Mouse (Mus musculus): ENCODE results near the gene Rxrb. TPM values are rescaled to one million over a fixed set of nuclear protein-coding genes. Genes with fewer than 3 reads are reported as not detected.

Rxrb gene
- total and polyA plus RNA-seq, 3 experiments = 27.0 to 47.7 (median 36.9) TPM

- dilution Hi-C loops (cut with MboI; ENCODE audit: extremely low pct_ligation_motif_present, extremely low pct_unique_long_range_greater_than_20kb, low sequenced_read_pairs) = no loop called here
- Histone ChIP-seq H3K9me3 (replicated peaks; ENCODE audit: low read length) (no peaks in the 10 kb centered on the region), H3K27me3 (replicated peaks) (no peaks in the 10 kb centered on the region), H3K4me3 (replicated peaks in 1 of 3; ENCODE audit: low read depth in 2 of 3, low read length in 2 of 3, poor library complexity in 1 of 3) (no peak overlapping the region), H3K79me2 (replicated peaks; ENCODE audit: control insufficient read depth, extremely low read depth, insufficient read depth, poor library complexity, severe bottlenecking) (peaks cover 1% of the 10 kb centered on the region; the same call in 1 of the 2 replicates), H3K27ac (ENCODE audit: insufficient read depth, low read depth) (no peak overlapping the region), H3K4me1 (ENCODE audit: control insufficient read depth in 1 of 2, insufficient read depth in 2 of 2) (peaks cover 4 to 19% of the 10 kb centered on the region in 2 experiments), H3K9ac (ENCODE audit: insufficient read depth, low read depth) (no peak overlapping the region), H3K4me2 (ENCODE audit: insufficient read depth, low read depth, poor library complexity, severe bottlenecking) (no peak overlapping the region), H3K36me3 (replicated peaks in 1 of 2; ENCODE audit: control insufficient read depth in 1 of 2, insufficient read depth in 1 of 2, low read length in 1 of 2) (peaks cover 34 to 83% of the 10 kb centered on the region in 2 experiments)
- no peak for DNase-seq (ENCODE audit: extremely low read depth)
- in situ Hi-C loops (cut with MboI; ENCODE audit: low pct_ligation_motif_present, low pct_unique_long_range_greater_than_20kb, low sequenced_read_pairs) = no loop called here
- TF ChIP-seq ETS1 (conservative IDR thresholded peaks at IDR 0.05; ENCODE audit: low read depth, low read length) = no peak
- TF ChIP-seq SIN3A (IDR thresholded peaks at IDR 0.05; ENCODE audit: low read length) = no peak
- TF ChIP-seq ZKSCAN1 (IDR thresholded peaks at IDR 0.05; ENCODE audit: borderline replicate concordance, low read depth, low read length) = no peak
- no peak for TF ChIP-seq TCF12 (IDR thresholded peaks at IDR 0.05; ENCODE audit: low read depth, low read length)
- no peak for TF ChIP-seq SMC3 (IDR thresholded peaks at IDR 0.05; ENCODE audit: low read depth, low read length)
- no peak for TF ChIP-seq MYC (IDR thresholded peaks at IDR 0.05; ENCODE audit: low read depth, low read length)
- TF ChIP-seq RAD21 (IDR thresholded peaks at IDR 0.05; ENCODE audit: low read depth, low read length) = no peak
- no peak for TF ChIP-seq ELF1 (IDR thresholded peaks at IDR 0.05; ENCODE audit: low read depth, low read length)
- TF ChIP-seq EP300 (IDR thresholded peaks at IDR 0.05; ENCODE audit: low read length) = no peak
- TF ChIP-seq NRF1 (IDR thresholded peaks at IDR 0.05; ENCODE audit: low read depth, low read length) = no peak
- TF ChIP-seq USF2 (conservative IDR thresholded peaks at IDR 0.05; ENCODE audit: low read depth, low read length) = no peak
- no peak for TF ChIP-seq HCFC1 (IDR thresholded peaks at IDR 0.05; ENCODE audit: low read depth, low read length)
- no peak for TF ChIP-seq CHD2 (IDR thresholded peaks at IDR 0.05; ENCODE audit: low read length)
- TF ChIP-seq CHD1 (IDR thresholded peaks at IDR 0.05; ENCODE audit: low read depth, low read length) = no peak
- TF ChIP-seq E2F4 (IDR thresholded peaks at IDR 0.05; ENCODE audit: insufficient replicate concordance, low read depth, low read length) = no peak
Observed at GRCm38 (mm10) chr17:34038440-34038839, 6.8 kb downstream of the Rxrb start.

GRCm38 (mm10) chr17:34038878-34039561 lies 7.4 kb downstream of the Rxrb start, which contains the start of gene Col11a2:
TSS of gene Col11a2 (plus strand) at chr17:34039437.
- no peak within 1 kb of the TSS for H3K4me3 ChIP-seq (replicated peaks in 1 of 3; ENCODE audit: low read depth in 2 of 3, low read length in 2 of 3, poor library complexity in 1 of 3)
- H3K4me1 ChIP-seq (ENCODE audit: control insufficient read depth in 1 of 2, insufficient read depth in 2 of 2) = peaks cover 3 to 14% of the 10 kb centered on the region in 2 experiments; a peak in 3 of 4 replicates
- no peaks in the 10 kb centered on the region for H3K9me3 ChIP-seq (replicated peaks; ENCODE audit: low read length)
- dilution Hi-C loops (cut with MboI; ENCODE audit: extremely low pct_ligation_motif_present, extremely low pct_unique_long_range_greater_than_20kb, low sequenced_read_pairs) = no loop called here
- in situ Hi-C loops (cut with MboI; ENCODE audit: low pct_ligation_motif_present, low pct_unique_long_range_greater_than_20kb, low sequenced_read_pairs) = no loop called here
- H3K9ac ChIP-seq (ENCODE audit: insufficient read depth, low read depth) = no peak within 1 kb of the TSS
- TF ChIP-seq MAFK (IDR thresholded peaks at IDR 0.05; ENCODE audit: insufficient replicate concordance, low read length) = no peak
- no peak for TF ChIP-seq MEF2A (IDR thresholded peaks at IDR 0.05; ENCODE audit: borderline replicate concordance, low read depth, low read length)
- no peak for TF ChIP-seq MAX (IDR thresholded peaks at IDR 0.05; ENCODE audit: low read length)
- TF ChIP-seq UBTF (IDR thresholded peaks at IDR 0.05; ENCODE audit: low read depth, low read length) = no peak
- H3K4me2 ChIP-seq (ENCODE audit: insufficient read depth, low read depth, poor library complexity, severe bottlenecking) = no peak within 1 kb of the TSS
- DNase-seq (ENCODE audit: extremely low read depth) = no peak
- no peaks in the 10 kb centered on the region for H3K27me3 ChIP-seq (replicated peaks)
- peaks cover 37 to 84% of the 10 kb centered on the region in 2 experiments for H3K36me3 ChIP-seq (replicated peaks in 1 of 2; ENCODE audit: control insufficient read depth in 1 of 2, insufficient read depth in 1 of 2, low read length in 1 of 2)
- no peak within 1 kb of the TSS for H3K27ac ChIP-seq (ENCODE audit: insufficient read depth, low read depth)
- H3K79me2 ChIP-seq (replicated peaks; ENCODE audit: control insufficient read depth, extremely low read depth, insufficient read depth, poor library complexity, severe bottlenecking) = no peaks in the 10 kb centered on the region

All from CH12.LX (cell line).